ENCODE assay signal across 10 mouse cellular contexts in the genomic region with DNA sequence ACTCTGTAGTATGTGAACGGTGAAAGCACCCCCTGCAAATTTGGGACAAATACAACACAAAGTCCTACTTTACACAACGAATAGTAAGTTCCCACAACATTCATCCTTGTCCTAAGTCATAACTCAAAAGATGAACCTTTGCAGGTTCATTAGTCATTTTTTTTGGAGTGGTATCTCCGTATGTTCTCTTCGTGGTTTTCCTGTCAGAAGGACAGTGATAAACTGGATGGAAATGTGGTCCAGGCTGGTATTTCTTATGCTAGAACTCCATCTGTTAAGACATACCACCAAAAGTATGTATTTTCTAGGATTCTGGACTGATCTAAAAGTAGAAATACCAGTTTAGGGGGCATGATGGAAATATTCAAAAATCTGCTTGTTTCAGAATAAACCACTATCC. TPM values are rescaled to one million over a fixed set of nuclear protein-coding genes. Genes with fewer than 3 reads are reported as not detected.
DNase-seq lines count a peak whose midpoint lies in the region; ATAC-seq lines count a peak whose summit lies in the region.
"Had no signal": no experiment of that assay in that cellular context is flagged by ENCODE, and none has a peak within 500 bp of the region (broad histone marks: within the 10 kb centered on the region; RNA-seq: fewer than 3 reads in every experiment).

No protein-coding gene starts in this region.

- peaks cover 29% of the 10 kb centered on the region for H3K36me3 ChIP-seq in kidney, embryonic 15.5 days
- peaks cover 27% of the 10 kb centered on the region for H3K36me3 ChIP-seq in embryonic facial prominence, embryonic 10.5 days (replicated peaks)
- peaks cover 18% of the 10 kb centered on the region; the same call in 1 of the 2 replicates for H3K36me3 ChIP-seq in midbrain, embryonic 14.5 days (ENCODE audit: control insufficient read depth, insufficient read depth, low read length)

- no peaks in the 10 kb centered on the region for H3K27me3 ChIP-seq in kidney, embryonic 15.5 days
- H3K27me3 ChIP-seq in embryonic facial prominence, embryonic 10.5 days (replicated peaks; ENCODE audit: low read depth, poor library complexity, severe bottlenecking) = 0 out of 2 replicates have a peak, but pooled peaks cover 6% of the 10 kb centered on the region
- H3K27me3 ChIP-seq in midbrain, embryonic 14.5 days (ENCODE audit: control insufficient read depth, insufficient read depth, low read length) = no peaks in the 10 kb centered on the region
- H3K27me3 ChIP-seq: Patski had no signal

- ATAC-seq in kidney, embryonic 15.5 days (replicated peaks; ENCODE audit: low FRiP score) = no peak
- no peak for ATAC-seq in midbrain, embryonic 14.5 days (ENCODE audit: low FRiP score, low TSS enrichment)
- no peak for ATAC-seq in frontal cortex, adult (ENCODE audit: low TSS enrichment)

- H3K4me2 ChIP-seq in kidney, embryonic 15.5 days = peak overlapping the region; percentile 88
- H3K4me2 ChIP-seq in midbrain, embryonic 14.5 days (ENCODE audit: low read length) = peak overlapping the region; percentile 89

- peaks cover 17% of the 10 kb centered on the region for H3K4me1 ChIP-seq in kidney, embryonic 15.5 days
- peaks cover 15% of the 10 kb centered on the region for H3K4me1 ChIP-seq in embryonic facial prominence, embryonic 10.5 days
- peaks cover 10% of the 10 kb centered on the region for H3K4me1 ChIP-seq in midbrain, embryonic 14.5 days (ENCODE audit: control insufficient read depth, insufficient read depth, low read length)

- WGBS in kidney, embryonic 15.5 days = 69% methylated on average over 4 of the region's 4 CpGs
- 87% methylated on average over 4 of the region's 4 CpGs for WGBS in embryonic facial prominence, embryonic 10.5 days
- 87% methylated on average over 4 of the region's 4 CpGs for whole genome bisulfite sequencing in midbrain, embryonic 14.5 days

- H3K4me3 ChIP-seq in kidney, embryonic 15.5 days (replicated peaks) = peak overlapping the region; percentile 81
- peak overlapping the region; percentile 84 for H3K4me3 ChIP-seq in embryonic facial prominence, embryonic 10.5 days
- H3K4me3 ChIP-seq in midbrain, embryonic 14.5 days (replicated peaks; ENCODE audit: low read depth, low read length) = peak overlapping the region; percentile 76

- H3K9ac ChIP-seq in kidney, embryonic 15.5 days = peak overlapping the region; percentile 68; the same call in 1 of the 2 replicates
- no peak overlapping the region; the same call in 1 of the 2 replicates for H3K9ac ChIP-seq in midbrain, embryonic 14.5 days (replicated peaks; ENCODE audit: low read length)

- DNase-seq in kidney, adult 18-20 months = no peak
- DNase-seq in embryonic facial prominence, embryonic 10.5 days (ENCODE audit: low spot score) = no peak
- DNase-seq in induced T-regulatory cell, adult 2 months (ENCODE audit: low read depth) = peak; percentile 23
- no peak for DNase-seq in midbrain, embryonic 14.5 days
- DNase-seq in urinary bladder, postnatal 10 days (ENCODE audit: low spot score) = no peak
- no peak for DNase-seq in embryo, embryonic 10 days (ENCODE audit: low spot score)
- DNase-seq: cerebellum, adult 9-10 months had no signal

- H3K27ac ChIP-seq in kidney, embryonic 15.5 days = no peak overlapping the region
- no peak overlapping the region for H3K27ac ChIP-seq in embryonic facial prominence, embryonic 10.5 days (replicated peaks)
- H3K27ac ChIP-seq in midbrain, embryonic 14.5 days (replicated peaks; ENCODE audit: low read depth, low read length) = no peak overlapping the region

- no peaks in the 10 kb centered on the region for H3K9me3 ChIP-seq in kidney, embryonic 15.5 days (replicated peaks)
- no peaks in the 10 kb centered on the region for H3K9me3 ChIP-seq in embryonic facial prominence, embryonic 10.5 days
- no peaks in the 10 kb centered on the region for H3K9me3 ChIP-seq in midbrain, embryonic 14.5 days (ENCODE audit: control insufficient read depth, low read length)

RNA-seq across cellular contexts. Expression of gene Erlin1, which starts 1.4 kb away (rescaled TPM):
- 46.5 and 51.4 TPM in 2 replicates for polyA plus RNA-seq in kidney, embryonic 15.5 days (2015; fragmentation: Nextera tagmentation; extraction: Ambion mirVana)
- 19.7 and 20.5 TPM in 2 replicates for polyA plus RNA-seq in embryonic facial prominence, embryonic 10.5 days (2016; fragmentation: Nextera tagmentation; extraction: Ambion mirVana)
- polyA plus RNA-seq in midbrain, embryonic 14.5 days (2014; fragmentation: Nextera tagmentation; extraction: Ambion mirVana) = 15.1 and 16.3 TPM in 2 replicates

RNA-seq across cellular contexts. Expression of gene Chuk, which starts 39.0 kb away (rescaled TPM):
- 47.7 and 48.4 TPM in 2 replicates for polyA plus RNA-seq in kidney, embryonic 15.5 days (2015; fragmentation: Nextera tagmentation; extraction: Ambion mirVana)
- polyA plus RNA-seq in embryonic facial prominence, embryonic 10.5 days (2016; fragmentation: Nextera tagmentation; extraction: Ambion mirVana) = 41.2 and 45.9 TPM in 2 replicates
- polyA plus RNA-seq in midbrain, embryonic 14.5 days (2014; fragmentation: Nextera tagmentation; extraction: Ambion mirVana) = 59.2 and 60.1 TPM in 2 replicates

RNA-seq across cellular contexts. Expression of gene Cyp2c23, which starts 39.2 kb away (rescaled TPM):
- 0.27 and 0.66 TPM in 2 replicates for polyA plus RNA-seq in kidney, embryonic 15.5 days (2015; fragmentation: Nextera tagmentation; extraction: Ambion mirVana)
- not detected in 2 replicates for polyA plus RNA-seq in embryonic facial prominence, embryonic 10.5 days (2016; fragmentation: Nextera tagmentation; extraction: Ambion mirVana)
- polyA plus RNA-seq in midbrain, embryonic 14.5 days (2014; fragmentation: Nextera tagmentation; extraction: Ambion mirVana) = not detected in 2 replicates
